Mouse (Mus musculus): ENCODE measurements around the gene Prkce.

DNA sequence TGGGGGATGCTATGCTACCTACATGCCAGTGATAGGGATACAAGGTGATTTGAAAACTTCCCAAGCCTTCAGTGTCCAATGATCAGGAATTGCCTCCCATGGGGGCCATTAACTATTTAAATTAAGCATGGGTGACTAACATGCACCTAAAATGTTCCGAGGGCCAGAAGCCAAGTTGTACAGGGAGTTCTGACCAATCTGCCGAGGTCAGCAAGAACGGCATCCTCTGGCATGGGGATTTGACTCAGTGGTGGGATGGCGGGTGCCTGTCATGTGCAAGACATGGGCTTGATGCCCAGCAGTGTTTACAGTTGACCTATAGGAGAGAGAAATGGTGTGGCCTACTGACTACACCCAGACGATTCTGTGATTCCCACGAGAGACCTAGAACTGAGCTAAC is 482.7 kb downstream of the Prkce start:
- TF ChIP-seq ZC3H11A (IDR thresholded peaks at IDR 0.05; ENCODE audit: borderline replicate concordance, low read depth, low read length) (no peak), HCFC1 (IDR thresholded peaks at IDR 0.05; ENCODE audit: borderline replicate concordance, insufficient read depth, low read length) (no peak), ZNF384 (IDR thresholded peaks at IDR 0.05; ENCODE audit: low read depth, low read length) (no peak)
